Mouse (Mus musculus): ENCODE data around the gene Gria1.

Gria1 gene

DNA sequence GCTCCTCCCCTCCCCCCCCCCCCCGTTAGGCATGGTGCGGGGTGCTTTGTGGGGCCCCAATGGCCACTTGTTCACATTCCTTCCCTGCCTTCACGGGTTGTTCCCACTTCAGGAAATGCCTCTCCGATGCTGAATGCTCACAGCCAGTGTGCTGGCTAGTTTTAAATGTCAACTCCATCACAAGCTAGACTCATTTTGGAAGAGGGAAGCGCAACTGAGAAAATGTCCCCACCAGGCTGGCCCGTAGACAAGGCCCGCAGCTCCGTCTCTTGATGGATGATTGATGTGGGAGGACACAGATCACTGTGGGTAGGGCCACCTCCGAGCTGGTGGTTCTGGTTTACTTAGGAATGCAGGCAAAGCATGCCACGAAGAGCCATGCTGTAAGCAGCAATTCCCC lies 266.9 kb downstream of the Gria1 start:
- DNase-seq (ENCODE audit: low read depth, low spot score) = no peak

DNA sequence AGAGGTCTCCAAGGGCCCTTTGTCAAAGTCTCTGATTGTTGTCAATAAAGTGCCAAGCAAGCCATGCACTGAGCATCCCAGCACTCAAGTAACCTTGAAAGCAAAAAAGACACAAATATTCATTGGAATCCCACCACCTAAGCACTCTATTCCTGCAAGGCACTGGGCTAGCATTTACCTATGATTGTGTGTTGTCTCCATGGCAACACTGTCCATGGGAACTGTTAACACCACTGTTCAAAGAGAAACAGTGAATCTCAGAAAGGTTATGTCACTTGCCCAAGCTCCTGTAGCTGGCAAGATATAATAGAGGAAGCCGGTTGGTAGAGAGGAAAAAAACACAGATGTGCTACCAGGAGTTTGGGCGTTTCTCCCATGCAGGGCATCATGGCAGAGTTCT lies 274.9 kb downstream of the Gria1 start:
- no peak for DNase-seq (ENCODE audit: low read depth, low spot score)

DNA sequence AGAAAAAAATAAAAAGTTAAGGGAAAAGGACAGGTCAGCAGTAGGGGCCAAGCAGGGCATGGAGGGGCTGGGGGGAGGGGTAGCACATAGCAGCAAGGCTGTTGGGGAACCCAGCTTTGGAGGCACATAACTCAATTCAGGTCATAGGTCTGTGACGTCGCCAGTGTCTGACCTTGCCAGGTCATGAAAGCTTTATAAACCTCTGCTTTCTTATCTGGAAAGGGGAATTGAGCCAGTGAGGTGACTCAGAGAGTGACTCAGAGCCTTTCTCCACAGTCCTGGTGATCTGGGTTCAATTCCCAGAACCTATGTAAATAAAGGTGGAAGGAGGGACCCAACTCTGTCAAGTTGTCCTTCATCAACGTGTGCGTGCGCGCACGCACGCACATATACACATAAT lies 286.2 kb downstream of the Gria1 start:
- DNase-seq (ENCODE audit: low read depth, low spot score) = no peak

DNA sequence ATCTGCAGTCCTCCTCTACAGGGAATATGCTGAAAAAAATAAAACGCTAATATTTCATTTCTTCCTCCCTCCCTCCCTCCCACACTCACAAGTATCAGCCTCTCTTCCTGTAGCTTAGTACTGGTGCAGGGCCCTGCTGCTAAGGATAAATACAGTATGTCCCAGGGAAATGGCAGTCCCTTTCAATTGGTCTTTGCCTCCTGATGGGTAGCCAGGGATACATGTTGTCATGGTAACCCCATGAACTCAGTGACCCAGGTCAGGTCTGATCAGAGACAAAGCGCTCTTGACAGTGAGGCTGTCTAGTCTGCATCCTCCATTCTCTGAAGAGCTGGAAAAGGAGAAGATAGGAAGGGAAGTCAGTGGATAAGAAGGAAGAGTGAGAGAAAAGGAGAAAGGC lies 287.1 kb downstream of the Gria1 start:
- no peak for DNase-seq (ENCODE audit: low read depth, low spot score)

DNA sequence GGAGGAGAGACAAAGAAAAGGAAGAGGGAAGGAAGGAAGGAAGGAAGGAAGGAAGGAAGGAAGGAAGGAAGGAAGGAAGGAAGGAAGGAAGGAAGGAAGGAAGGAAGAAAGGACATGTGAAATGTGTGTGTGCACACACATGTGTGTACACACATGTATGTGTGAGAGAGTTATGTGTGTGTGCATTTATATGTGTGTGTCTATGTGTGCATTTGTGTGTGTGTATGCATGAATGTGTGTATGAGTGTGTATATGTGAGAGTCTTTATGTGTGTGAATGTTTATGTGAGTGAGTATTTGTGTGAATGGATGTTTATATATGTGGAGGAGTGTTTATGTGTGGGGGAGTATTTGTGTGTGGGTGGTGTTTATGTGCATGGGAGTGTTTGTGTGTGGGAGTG lies 287.5 kb downstream of the Gria1 start:
- no peak for DNase-seq (ENCODE audit: low read depth, low spot score)

DNA sequence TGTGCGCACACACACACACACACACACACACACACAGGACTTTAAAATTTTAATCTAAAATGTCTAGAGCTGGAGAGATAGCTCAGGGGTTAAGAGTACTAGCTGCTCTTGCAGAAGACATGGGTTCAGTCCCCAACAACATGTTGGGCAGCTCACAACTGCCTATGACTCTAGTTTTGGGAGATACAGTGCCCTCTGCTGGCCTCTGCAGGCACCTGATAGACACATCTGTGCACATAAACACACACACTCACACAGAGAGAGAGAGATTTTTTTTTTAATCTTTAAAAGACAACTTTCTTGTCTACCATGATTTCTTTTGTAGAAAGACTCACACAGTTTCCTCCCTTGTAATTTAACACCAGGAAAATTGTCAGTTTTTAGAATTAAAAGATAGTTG lies 292.4 kb downstream of the Gria1 start:
- DNase-seq (ENCODE audit: low read depth, low spot score) = no peak

DNA sequence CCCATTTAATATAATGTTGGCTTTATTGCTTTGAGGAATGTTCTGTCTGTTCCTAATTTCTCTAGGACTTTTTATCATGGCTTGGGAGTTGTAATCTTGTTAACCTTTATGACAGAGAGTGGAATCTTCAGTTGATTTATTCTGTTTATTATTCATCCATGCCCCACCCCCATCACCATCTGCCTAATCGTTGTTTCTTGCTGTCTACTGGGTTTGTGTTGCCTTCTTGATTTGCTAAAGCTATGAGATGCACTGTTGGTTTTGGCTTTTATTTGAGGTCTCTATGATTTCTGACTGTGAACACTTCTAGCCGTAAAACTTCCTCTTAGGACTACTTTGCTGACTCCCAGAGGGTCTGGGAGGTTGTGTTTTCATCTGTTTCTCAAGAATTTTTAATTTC lies 294.9 kb downstream of the Gria1 start:
- DNase-seq (ENCODE audit: low read depth, low spot score) = no peak

DNA sequence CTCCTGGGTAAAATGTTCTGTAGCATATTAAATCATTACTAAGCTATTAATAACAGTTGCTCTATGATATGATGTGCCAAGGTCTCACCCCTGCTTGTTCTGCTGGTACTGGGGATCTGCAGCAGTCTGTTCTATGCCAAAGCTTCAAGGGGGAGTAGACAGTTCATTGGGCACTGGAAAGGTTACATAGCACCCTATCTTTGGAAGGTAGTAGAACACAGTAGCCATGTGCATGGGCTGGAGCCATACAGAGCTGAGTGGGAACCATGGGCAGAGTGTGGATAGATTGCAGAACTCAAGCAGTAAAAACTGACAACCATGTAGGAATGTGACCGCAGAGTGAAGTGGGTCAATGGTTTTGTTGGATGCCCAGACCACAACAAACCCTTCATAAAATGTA lies 295.7 kb downstream of the Gria1 start:
- no peak for DNase-seq (ENCODE audit: low read depth, low spot score)

DNA sequence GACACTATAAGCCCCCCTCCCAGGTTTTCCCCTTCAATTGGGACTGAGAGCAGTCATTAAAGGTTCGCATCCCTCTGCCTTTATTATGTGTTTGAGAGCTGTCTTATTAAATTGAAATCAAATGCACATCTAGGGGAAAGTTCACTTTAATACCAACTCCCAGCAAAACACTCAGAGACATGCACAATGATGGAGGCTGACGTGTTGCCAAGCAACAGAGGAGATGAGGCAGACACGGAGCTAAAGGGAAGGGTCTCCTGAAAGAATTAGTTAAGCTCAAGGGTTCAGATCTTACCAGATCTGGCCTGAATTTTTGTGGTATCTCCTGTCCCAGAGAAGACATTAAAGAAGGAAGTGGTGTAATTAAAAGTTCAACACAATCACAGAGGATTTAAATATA lies 305.9 kb downstream of the Gria1 start:
- DNase-seq (ENCODE audit: low read depth, low spot score) = no peak

DNA sequence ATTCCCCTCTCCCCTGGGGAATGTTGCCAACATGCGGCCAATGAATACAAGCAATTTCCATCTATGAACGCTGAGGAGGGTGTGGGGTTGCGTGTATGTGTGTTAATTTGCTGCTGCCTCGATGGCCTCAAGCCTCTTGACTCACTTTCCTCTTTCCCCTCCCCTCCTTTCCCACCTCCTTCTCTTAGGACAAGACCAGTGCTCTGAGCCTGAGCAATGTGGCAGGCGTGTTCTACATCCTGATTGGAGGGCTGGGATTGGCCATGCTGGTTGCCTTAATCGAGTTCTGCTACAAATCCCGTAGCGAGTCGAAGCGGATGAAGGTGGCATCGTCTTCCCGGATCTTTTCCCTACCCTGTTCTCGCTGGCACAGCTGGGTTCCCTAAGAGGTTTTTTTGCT lies 306.3 kb downstream of the Gria1 start:
- DNase-seq (ENCODE audit: low read depth, low spot score) = no peak

DNA sequence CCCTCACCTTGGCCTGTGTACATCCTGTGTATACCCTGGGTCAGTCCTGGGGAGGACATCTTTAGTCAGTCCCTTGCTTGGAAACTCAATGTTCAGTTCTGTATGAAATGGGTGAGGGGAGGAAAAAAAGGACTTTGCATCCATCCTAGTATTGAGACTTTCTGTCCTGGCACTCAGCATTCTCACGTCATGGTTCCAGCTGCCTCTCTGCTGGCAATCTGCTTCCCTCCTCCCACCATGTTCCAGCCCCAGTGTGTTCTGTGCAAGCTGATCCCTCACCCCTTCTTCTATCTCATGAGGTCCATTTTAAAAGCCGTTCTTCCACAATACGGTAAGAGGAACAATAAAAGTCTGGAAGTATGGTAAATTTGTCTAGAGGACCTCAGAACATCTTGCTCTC lies 308.2 kb downstream of the Gria1 start:
- peak; percentile 76 for DNase-seq (ENCODE audit: low read depth, low spot score)

DNA sequence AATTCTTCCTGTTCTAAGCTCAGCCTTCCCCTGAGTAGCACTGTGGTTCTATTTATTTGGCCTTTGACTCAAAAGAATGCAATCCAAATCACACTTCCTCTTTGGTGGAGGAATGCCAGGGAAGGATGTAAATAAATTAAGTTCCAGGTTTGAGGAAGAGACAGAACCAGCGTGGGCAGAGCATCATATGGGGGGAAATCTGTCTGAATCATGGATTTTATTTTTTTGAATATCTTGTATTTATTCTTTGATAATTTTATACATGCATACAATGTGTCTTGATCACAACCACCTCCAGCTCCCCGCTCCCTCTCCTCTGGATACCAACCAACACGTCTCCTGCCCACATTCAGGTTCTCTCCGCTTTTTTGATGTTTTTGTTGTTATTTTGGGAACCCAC lies 312.9 kb downstream of the Gria1 start:
- peak; percentile 43 for DNase-seq (ENCODE audit: low read depth, low spot score)

Measured in telencephalon, adult 2 months (tissue).